Mouse (Mus musculus): Measurements from ENCODE around the gene Zgrf1.

Gene Zgrf1

DNA sequence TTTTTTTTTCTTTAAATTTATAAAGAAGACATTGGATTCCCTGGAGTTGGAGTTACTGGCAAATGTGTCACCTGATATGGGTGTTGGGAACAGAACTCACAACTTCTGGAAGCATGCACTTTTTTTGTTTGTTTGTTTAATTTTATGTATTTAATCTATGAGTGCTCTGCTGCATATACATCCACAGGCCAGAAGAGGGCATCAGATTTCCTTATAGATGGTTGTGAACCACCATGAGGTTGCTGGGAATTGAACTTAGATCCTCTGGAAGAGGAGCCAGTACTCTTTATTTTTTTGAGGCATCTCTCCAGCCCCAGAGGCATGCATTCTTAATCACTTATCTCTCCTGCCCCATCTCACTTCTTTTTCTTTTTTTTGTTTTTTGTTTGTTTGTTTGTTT, 4.9 kb downstream of the Zgrf1 start:
- DNase-seq (ENCODE audit: extremely low spot score, low read depth, low spot score): no peak

DNA sequence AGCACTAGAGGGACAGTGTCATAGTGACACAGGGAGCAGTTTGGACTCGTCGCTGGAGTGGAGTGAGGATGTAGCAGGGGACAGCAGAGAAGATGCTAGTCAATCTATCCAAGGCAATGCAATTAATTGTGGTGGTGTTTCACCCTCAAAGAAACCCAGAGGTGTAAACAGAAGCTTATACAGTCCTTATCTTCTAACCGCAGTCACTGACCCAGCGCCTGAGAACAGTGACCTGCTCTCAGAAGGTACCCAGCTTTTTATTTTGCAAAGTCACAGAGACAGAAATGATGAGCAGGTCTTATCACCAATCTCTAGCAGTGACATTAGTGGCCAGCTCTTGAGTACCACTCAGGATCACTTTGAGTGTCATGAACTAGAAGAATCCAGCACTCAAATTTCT, 9.7 kb downstream of the Zgrf1 start:
- DNase-seq (ENCODE audit: extremely low spot score, low read depth, low spot score): no peak

DNA sequence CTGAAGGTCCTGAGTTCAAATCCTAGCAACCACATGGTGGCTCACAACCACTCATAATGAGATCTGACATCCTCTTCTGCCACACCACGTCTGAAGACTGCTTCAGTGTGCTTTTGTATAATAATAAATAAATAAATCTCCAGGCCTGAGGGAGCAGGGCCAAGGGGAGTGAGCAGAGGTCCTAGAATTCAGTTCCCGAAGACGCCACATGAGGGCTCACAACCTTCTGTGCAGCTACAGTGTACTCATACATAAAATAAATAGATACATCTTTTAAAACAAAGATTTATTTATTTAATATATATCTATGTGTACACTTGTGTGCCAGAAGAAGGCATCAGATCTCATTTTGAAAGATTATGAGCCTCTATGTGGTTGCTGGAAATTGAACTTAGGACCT, 11.8 kb downstream of the Zgrf1 start:
- no peak for DNase-seq (ENCODE audit: extremely low spot score, low read depth, low spot score)

DNA sequence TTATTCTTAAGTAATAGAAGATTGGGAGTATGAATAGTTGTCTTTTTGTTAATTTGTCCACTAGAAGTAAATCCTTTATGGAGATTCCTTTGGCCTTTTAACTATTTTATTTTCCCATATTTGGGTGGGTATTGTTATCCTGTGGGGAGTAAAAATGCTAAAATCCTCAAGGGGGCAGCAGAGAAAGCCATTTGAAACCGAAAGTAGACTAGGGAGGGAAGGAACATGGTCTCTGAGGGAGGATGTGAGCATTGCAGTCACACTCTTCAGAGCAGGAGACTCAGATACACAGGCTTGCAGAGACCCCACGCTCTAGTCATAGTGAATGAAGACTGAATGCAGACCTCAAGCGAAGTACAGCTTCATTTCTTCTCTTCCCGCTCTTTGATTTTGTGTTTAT, 19.3 kb downstream of the Zgrf1 start:
- no peak for DNase-seq (ENCODE audit: extremely low spot score, low read depth, low spot score)

GRCm38 (mm10) chr3:127597136-127597535, 43.8 kb downstream of the Zgrf1 start:
- DNase-seq (ENCODE audit: extremely low spot score, low read depth, low spot score): no peak

- DNase-seq (ENCODE audit: extremely low spot score, low read depth, low spot score): no peak
Observed at GRCm38 (mm10) chr3:127608109-127608508, 54.8 kb downstream of the Zgrf1 start.

DNA sequence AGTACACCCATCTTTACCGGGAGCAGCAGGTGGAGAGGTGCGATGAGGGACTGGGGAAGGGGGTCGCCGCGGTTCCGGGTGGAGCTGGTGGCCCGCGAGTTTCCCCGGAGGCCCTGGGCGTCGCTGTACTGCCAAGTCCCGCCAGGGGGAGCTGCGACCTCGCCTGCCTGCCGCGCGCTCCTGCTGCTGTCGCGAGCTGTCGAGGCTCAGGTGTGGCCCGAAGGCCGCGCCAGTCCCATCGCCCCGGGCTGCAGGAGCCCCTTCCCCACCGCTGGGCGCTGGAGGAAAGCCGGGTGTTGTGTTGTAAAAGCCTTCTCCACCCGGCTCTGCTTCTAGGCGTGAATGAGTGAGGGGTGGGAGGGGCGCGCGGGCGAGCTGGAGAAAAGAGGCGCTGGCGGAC, 72.0 kb downstream of the Zgrf1 start:
- DNase-seq (ENCODE audit: extremely low spot score, low read depth, low spot score): no peak

GRCm38 (mm10) chr3:127625701-127626399, 72.6 kb downstream of the Zgrf1 start:
- DNase-seq (ENCODE audit: extremely low spot score, low read depth, low spot score): no peak

DNA sequence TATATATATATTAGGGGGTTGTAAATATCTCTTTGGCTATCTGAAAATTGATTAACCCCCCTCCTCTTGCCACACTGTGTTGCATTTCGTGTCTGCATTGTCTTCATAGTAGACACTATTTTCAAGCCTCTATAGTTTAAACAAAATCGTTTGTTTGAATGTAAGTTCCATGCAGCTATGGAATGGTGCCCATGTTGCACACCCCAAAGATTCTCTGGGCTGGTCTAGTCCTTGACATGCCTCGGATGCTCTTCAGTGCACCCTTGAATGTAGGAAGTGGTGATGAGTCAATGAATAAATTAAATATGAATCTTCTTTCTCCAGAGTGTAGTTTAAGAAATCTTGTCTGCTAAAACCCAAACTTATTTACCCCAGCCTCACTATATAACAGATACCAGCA, 73.2 kb downstream of the Zgrf1 start:
- DNase-seq (ENCODE audit: extremely low spot score, low read depth, low spot score): no peak

DNA sequence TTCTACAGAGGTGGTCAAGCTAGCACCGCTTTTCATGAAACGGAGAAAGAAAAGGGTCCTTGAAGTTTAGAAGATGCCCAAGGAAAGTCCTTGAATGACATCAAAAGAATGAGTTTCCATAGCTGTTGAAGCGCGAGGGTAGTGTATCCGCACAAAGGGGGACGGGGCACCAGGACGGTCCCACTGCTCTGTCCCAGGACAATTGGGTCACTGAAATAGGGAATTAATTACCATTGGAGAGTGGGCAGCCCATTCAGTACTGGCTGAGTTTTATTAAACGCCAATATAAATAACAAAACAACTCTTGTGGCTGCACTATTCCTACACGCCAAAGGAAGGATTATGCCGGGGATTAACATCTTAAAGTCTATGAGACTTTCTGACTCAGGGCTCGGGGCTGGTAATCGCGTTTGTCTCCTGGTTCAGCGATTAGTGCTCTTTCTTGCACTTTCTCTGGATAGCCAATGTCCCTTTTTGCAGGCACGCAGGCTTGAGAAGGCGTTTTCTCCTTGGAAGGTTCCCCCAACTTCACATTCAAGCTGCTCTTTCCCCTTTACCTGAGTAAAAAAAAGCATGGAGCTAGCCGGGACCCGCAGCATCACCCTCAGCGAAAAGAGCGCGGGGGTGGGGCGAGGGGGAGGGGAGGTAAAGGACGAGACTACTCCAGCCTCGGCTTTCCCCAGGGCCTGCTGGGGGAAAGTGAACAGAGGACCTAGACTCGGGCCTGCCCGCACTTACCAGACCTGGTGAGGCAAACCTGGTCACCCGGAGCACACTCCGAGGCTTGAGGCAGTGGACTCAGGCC, 74.1 kb downstream of the Zgrf1 start:
- DNase-seq (ENCODE audit: extremely low spot score, low read depth, low spot score): no peak

DNA sequence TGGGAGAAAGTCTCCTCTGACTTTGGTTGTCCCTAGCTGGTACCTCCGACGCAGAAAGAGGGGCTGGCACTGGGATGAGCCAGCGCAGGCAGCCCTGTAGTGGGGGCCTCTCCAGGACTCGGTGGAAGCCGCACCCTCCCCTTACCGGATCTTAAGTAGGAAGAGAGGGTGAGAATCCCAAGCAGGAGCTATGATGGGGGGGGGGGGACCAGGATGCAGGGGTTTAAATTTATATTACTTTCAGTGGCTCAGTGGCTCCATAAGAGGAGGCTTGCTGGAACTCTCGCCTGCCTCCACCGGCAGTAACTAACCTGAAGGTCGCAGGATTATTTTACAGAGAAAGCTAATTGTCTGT, 74.6 kb downstream of the Zgrf1 start:
- no peak for DNase-seq (ENCODE audit: extremely low spot score, low read depth, low spot score)

DNA sequence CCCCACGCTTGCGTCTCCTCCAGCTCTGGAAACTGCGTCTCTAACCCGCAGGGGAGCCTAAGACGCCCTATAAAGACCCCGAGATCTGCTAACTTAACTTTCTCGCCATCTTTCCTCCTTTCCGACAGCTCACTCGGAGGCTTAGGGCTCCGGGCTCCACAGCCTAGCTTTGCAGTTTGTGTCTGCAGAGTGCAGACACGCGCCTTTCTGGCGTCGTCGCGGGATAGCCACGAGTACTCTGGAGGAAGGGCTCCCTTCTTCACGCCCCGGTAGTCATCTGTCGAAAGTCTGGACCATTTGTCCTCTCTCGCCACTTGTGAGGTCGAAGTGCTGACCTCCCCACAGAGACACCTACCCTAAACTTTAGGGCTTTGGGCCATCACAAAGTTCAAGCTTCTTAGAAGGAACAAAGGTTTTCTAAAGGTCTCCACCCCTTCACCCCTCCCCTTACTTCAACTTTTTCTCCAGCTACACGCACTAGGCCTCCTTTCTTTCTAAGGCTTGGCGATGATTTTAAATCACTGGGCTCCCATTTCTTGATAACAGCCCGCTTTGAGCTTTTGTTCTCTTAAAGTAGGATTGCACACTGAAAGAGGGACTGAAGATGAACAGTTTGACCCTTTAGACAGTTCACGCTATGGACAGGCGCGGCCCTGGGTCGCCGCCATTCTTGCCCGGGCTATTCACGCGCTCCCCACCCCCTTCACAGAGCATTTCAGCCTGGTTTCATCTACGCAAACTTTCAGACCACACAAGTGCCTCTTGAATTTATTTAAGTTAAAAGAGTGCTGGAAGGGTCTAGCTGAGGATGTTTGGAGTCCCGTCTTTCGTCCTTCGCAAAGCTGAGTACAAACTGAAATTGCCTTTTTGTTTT, 75.3 kb downstream of the Zgrf1 start:
- DNase-seq (ENCODE audit: extremely low spot score, low read depth, low spot score): no peak

DNA sequence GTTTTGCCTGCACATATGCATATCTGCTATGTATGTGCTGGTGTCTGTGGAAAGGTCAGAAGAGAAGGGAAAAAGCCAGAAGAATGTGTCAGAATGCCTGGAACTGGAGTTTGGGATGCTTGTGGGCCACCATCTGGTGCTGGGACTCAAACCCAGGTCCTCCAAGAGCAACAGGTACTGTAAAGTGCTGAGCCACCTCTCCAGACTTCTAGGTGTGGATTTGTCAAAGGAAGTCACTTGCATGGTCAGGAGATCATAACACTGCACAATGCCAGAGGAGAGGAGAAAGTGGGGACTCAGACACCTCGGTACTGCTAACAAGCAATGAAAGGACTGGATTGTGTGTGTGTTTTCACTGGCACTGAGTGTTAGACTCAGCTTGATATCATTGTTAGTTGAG, 76.9 kb downstream of the Zgrf1 start:
- DNase-seq (ENCODE audit: extremely low spot score, low read depth, low spot score): no peak

- no peak for DNase-seq (ENCODE audit: extremely low spot score, low read depth, low spot score)
Observed at GRCm38 (mm10) chr3:127630735-127631372, 77.6 kb downstream of the Zgrf1 start.

DNA sequence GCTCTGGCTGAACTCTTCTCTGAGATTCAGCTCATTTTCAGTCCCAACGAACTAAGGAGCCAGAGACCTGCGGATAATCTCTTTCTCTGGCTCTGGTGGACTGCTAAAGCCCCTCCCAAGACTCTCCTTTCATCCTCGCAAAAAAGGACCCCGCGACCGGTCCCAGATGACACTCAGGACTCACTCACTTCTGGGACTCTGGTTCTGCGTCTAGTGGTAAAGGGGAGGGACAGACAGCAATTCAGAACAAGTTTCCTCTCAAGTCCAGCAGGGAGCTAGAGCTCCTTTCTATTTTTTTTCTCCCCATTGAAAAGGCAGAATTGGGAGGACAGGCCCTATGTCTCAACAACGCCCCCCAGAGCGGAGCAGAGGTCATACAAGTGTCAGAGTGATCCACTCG, 78.3 kb downstream of the Zgrf1 start:
- no peak for DNase-seq (ENCODE audit: extremely low spot score, low read depth, low spot score)

- no peak for DNase-seq (ENCODE audit: extremely low spot score, low read depth, low spot score)
Observed at GRCm38 (mm10) chr3:127632531-127632930, 79.2 kb downstream of the Zgrf1 start.

DNA sequence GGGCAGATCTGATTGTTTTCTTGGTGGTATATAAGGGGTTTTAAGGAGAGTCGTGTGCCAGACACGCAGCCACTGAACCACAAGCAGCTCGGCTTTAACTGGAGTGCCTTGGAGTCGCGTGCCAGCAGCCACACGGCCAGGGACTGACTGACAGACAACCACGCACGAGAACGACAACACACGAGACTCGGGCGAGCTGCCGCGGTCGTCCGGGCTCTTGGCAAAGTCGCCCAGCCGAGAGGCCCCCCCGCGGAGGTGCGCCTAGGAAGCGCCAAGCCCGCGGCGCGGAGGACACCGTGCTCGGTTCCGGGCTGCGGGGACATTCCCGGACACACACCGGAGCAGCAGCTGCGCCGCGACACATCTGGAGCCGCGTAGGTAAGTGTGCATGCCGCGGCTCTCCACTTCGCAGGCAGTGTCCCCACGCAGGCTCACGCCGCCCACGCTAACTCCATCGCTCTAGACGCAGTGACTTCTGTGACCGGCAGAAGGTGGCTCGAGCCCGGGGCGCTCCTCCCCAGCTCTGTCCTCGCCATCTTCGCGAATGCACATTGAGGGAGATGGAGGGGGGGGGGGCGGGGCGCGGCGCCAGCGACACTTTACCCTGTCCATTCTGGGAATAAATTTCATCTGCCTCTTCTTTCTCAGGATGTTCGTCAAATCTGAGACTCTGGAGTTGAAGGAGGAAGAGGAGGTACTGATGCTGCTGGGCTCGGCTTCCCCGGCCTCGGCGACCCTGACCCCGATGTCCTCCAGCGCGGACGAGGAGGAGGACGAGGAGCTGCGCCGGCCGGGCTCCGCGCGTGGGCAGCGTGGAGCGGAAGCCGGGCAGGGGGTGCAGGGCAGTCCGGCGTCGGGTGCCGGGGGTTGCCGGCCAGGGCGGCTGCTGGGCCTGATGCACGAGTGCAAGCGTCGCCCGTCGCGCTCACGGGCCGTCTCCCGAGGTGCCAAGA, 80.1 kb downstream of the Zgrf1 start, which contains the start of gene Neurog2:
Neurog2 (plus strand) TSS at position 56 of the 953 bp plus-strand sequence.
- DNase-seq (ENCODE audit: extremely low spot score, low read depth, low spot score): no peak

DNA sequence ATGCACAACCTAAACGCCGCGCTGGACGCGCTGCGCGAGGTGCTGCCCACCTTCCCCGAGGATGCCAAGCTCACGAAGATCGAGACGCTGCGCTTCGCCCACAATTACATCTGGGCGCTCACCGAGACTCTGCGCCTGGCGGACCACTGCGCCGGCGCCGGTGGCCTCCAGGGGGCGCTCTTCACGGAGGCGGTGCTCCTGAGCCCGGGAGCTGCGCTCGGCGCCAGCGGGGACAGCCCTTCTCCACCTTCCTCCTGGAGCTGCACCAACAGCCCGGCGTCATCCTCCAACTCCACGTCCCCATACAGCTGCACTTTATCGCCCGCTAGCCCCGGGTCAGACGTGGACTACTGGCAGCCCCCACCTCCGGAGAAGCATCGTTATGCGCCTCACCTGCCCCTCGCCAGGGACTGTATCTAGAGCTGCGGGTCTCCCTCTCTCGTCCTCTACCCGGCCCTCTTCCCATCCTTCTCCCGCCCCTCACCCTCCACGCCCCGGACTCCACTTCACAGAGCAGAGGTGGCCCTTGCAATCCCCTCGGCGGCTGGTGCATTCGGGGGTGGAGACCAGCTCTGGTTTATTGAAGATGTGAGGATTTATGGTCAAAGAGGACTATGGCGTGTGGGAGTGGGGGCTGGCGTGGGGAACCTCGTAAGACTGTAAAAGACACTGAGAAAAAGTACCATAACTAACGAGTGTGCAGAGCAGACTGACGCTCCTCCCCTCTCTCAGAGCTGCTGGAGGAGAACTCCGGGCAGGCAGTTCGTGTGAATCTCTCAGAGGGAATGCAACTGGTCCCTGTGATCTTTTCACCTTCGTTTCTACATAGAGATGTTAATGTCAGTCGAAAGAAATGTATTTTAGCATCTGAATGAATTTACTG, 81.1 kb downstream of the Zgrf1 start:
- DNase-seq (ENCODE audit: extremely low spot score, low read depth, low spot score): no peak

DNA sequence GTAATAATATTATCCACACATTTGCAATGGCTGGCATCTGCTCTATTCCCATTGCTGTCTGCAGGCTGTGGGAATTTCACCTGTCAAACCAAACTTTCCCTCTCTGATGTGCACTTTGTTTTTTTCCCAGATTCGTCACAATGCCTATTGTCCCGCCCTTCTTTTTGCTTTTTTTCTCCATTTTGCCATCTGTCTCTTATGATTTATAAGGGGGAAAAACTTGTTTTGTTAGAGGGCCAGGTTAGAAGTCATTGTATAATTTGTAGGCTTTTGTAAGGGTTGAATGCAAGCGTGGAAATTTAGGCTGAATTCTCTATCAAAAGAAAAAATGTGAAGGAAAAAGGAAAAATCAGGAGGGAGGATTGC, 81.7 kb downstream of the Zgrf1 start:
- no peak for DNase-seq (ENCODE audit: extremely low spot score, low read depth, low spot score)
